Mouse (Mus musculus): ENCODE results near the gene Gtf3c5.

- TF ChIP-seq CTCF (IDR thresholded peaks at IDR 0.05; ENCODE audit: extremely low read depth, insufficient read depth, insufficient read length, insufficient replicate concordance), result no peak
- TF ChIP-seq POLR2A (IDR thresholded peaks at IDR 0.05; ENCODE audit: low read depth, low read length), result no peak
Measured at GRCm38 (mm10) chr2:28538817-28539128, 44.8 kb downstream of the Gtf3c5 start.
